Mouse (Mus musculus) monocyte, adult 5-6 weeks (primary cell): ENCODE data around the gene Pigm. TPM values are rescaled to one million over a fixed set of nuclear protein-coding genes. Genes with fewer than 3 reads are reported as not detected.

Source experiments
- total RNA-seq: library from RNA; stranded (forward); fragments of 200-1000, 200-491, 200-594 nt; gene quantifications from 3 replicates; pipeline ENCODE4 v1.2.3, GENCODE M21; 2017

The Pigm gene
- total RNA-seq, 1 experiment from 2014 or later, result 17.5 TPM

Other genes starting within 250 kb of the Pigm start
- 42.1 to 57.3 TPM (median 52.1 TPM) in 3 replicates for gene Pex19, start 249.8 kb upstream of the Pigm start, total RNA-seq
- 77.0 to 164 TPM (median 136 TPM) in 3 replicates for gene Dcaf8, start 228.5 kb upstream of the Pigm start, total RNA-seq
- 23.3 to 71.6 TPM (median 23.9 TPM) in 3 replicates for gene Pea15a, start 169.7 kb upstream of the Pigm start, total RNA-seq
- gene Casq1, start 156.7 kb upstream of the Pigm start, total RNA-seq, result not detected in 3 replicates
- gene Atp1a4, start 118.1 kb upstream of the Pigm start, total RNA-seq, result 0.43 TPM in 1 of 3 replicates, not detected in the others
- 13.0 to 18.8 TPM (median 16.7 TPM) in 3 replicates for gene Igsf8, start 114.9 kb upstream of the Pigm start, total RNA-seq
- not detected in 3 replicates for gene Atp1a2, start 78.5 kb upstream of the Pigm start, total RNA-seq
- gene Kcnj9, start 47.2 kb upstream of the Pigm start, total RNA-seq, result 0.29 TPM in 1 of 3 replicates, not detected in the others
- gene Kcnj10, start 35.3 kb upstream of the Pigm start, total RNA-seq, result not detected in 3 replicates
- 17.0 to 25.6 TPM (median 21.4 TPM) in 3 replicates for gene Slamf9, start 98.8 kb downstream of the Pigm start, total RNA-seq
- 1.1 to 6.0 TPM (median 1.2 TPM) in 3 replicates for gene Igsf9, start 105.2 kb downstream of the Pigm start, total RNA-seq
- gene Tagln2, start 123.5 kb downstream of the Pigm start, total RNA-seq, result 185 to 298 TPM (median 202 TPM) in 3 replicates
- 7.5 TPM in 1 of 3 replicates, not detected in the others for gene Cfap45, start 144.3 kb downstream of the Pigm start, total RNA-seq
- gene Vsig8, start 179.4 kb downstream of the Pigm start, total RNA-seq, result not detected in 3 replicates
- gene Slamf8, start 214.0 kb downstream of the Pigm start, total RNA-seq, result 7.9 to 15.4 TPM (median 10.1 TPM) in 3 replicates
- 0.96 to 5.5 TPM in 2 of 3 replicates, not detected in the other for gene Fcrl6, start 226.0 kb downstream of the Pigm start, total RNA-seq